Mouse (Mus musculus) frontal cortex, postnatal 14 days (tissue): Measurements from ENCODE around the gene Fgfr2.
"Not testable (repeated sequence)": the region's sequence is repeated elsewhere in the genome, so short reads cannot be mapped to it uniquely, and the experiment has no call there.

Source experiments
- DNase-seq, 2 experiments: peaks; one replicate each; pipeline ENCODE4 v3.0.0; 2022; ENCODE audit warnings: low spot score in 2 of 2

The Fgfr2 gene

GRCm38 (mm10) chr7:131059808-131060207 lies 2063.3 kb downstream of the Fgfr2 start:
- DNase-seq = peak in 1 of 2 experiments; percentile 13

GRCm38 (mm10) chr7:131057918-131058317 lies 2065.2 kb downstream of the Fgfr2 start:
- not testable (repeated sequence) for DNase-seq

GRCm38 (mm10) chr7:131054808-131055370 lies 2068.3 kb downstream of the Fgfr2 start:
- no peak for DNase-seq

GRCm38 (mm10) chr7:131049829-131050228 lies 2073.3 kb downstream of the Fgfr2 start:
- DNase-seq = not testable (repeated sequence)

- not testable (repeated sequence) for DNase-seq
Observed at GRCm38 (mm10) chr7:131045258-131045835, 2077.8 kb downstream of the Fgfr2 start.

- no peak for DNase-seq
Observed at GRCm38 (mm10) chr7:131042657-131043056, 2080.5 kb downstream of the Fgfr2 start.

GRCm38 (mm10) chr7:131040760-131041159 lies 2082.4 kb downstream of the Fgfr2 start:
- not testable (repeated sequence) for DNase-seq

GRCm38 (mm10) chr7:131037083-131037482 lies 2086.1 kb downstream of the Fgfr2 start:
- DNase-seq = no peak

GRCm38 (mm10) chr7:131036396-131036795 lies 2086.8 kb downstream of the Fgfr2 start:
- no peak for DNase-seq

- DNase-seq = no peak
Observed at GRCm38 (mm10) chr7:131031755-131032154, 2091.4 kb downstream of the Fgfr2 start, which contains the start of gene Dmbt1. Dmbt1 (plus strand) TSS chr7:131032053.

GRCm38 (mm10) chr7:131027557-131027956 lies 2095.6 kb downstream of the Fgfr2 start:
- no peak for DNase-seq

- no peak for DNase-seq
Observed at GRCm38 (mm10) chr7:131024807-131025206, 2098.3 kb downstream of the Fgfr2 start.

- no peak for DNase-seq
Observed at GRCm38 (mm10) chr7:131019181-131019580, 2104.0 kb downstream of the Fgfr2 start.

- no peak for DNase-seq
Observed at GRCm38 (mm10) chr7:131011901-131012300, 2111.2 kb downstream of the Fgfr2 start.

GRCm38 (mm10) chr7:131009178-131009577 lies 2114.0 kb downstream of the Fgfr2 start:
- DNase-seq = no peak

- DNase-seq = no peak
Observed at GRCm38 (mm10) chr7:131007221-131007620, 2115.9 kb downstream of the Fgfr2 start.

GRCm38 (mm10) chr7:131004071-131004470 lies 2119.1 kb downstream of the Fgfr2 start:
- DNase-seq = no peak

GRCm38 (mm10) chr7:131001976-131002726 lies 2121.0 kb downstream of the Fgfr2 start:
- DNase-seq = no peak

- no peak for DNase-seq
Observed at GRCm38 (mm10) chr7:130993907-130994306, 2129.2 kb downstream of the Fgfr2 start.

GRCm38 (mm10) chr7:130991174-130991789 lies 2131.9 kb downstream of the Fgfr2 start:
- no peak for DNase-seq

- no peak for DNase-seq
Observed at GRCm38 (mm10) chr7:130989371-130989770, 2133.8 kb downstream of the Fgfr2 start.

- no peak for DNase-seq
Observed at GRCm38 (mm10) chr7:130988146-130988545, 2135.0 kb downstream of the Fgfr2 start.
